Mouse (Mus musculus): ENCODE measurements at regions not wholly inside any gene's neighbourhood (a gene's known extent, or its start where the extent isn't known, plus 50 kb on each side); places are given as distances from the start of the nearest gene placed in this dataset.

DNA sequence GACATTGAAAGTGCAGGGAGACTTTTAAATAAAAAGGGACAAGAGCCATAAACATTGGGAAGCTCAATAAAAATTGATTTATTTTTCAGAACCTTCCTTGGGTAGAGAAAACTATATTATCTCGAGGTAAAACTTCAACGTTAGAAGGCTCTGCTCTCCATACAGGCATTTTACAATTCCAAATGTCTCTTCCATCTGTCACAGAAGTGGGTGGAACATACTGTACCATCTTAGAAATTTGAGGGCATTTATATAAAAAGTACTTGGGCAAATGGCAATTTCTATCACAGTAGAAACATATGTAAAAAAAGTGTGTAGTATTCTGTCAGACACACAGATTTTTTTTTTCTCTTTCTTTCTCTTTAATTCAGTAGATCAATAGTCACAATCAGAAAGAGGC is 271.4 kb upstream of the Snx7 start:
- no peak for TF ChIP-seq EP300 (IDR thresholded peaks at IDR 0.05; ENCODE audit: insufficient read depth, low read depth, low read length)
- no peak for TF ChIP-seq POLR2A (IDR thresholded peaks at IDR 0.05; ENCODE audit: insufficient read depth, low read length)
- no peak for TF ChIP-seq CTCF (IDR thresholded peaks at IDR 0.05; ENCODE audit: low read depth, low read length)
